Mouse (Mus musculus) kidney, postnatal 25 days (tissue): ENCODE results near the gene Vapb.

Experiments
- DNase-seq, 2 experiments: peaks; one replicate each; pipeline ENCODE4 v3.0.0; 2021; ENCODE audit warnings: mixed read lengths in 2 of 2

Vapb gene

DNA sequence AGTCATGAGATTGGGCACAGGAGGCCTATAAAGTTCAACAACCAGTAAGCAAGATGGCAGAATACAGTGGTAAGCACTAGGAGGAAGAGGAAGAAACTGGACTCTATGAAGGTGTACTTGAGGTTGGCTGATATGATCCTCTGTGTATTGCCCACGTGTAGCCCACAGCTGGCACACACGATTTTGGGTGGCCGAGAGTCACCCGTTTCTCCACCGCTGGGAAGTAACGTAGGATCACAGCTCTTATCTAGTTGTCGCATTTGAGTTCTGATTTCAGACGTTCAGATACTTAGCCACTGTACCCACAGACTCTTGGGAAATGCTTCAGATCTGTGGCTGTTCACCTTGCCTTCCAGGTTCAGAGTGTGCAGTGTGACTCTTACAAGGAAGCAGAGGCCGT, 921 bp downstream of the Vapb start:
- no peak for DNase-seq

DNA sequence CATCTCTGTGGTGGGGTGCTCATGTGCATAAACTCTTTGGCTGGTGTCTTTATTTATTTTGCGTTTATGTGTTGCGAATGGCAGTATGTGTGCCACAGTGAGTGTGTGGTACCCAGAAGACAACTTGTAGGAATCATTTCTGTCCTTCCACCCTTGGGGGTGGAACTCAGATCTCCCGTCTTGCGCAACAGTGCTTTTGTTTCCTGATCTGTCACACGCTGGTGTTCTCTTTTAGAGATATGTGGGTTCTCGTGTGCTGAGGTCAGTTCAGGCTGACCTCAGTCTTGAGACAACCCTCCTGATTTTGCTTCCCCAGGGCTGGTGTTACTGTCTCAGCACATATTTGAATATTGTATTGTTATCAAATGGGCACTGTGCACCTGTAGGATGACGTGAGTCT, 1.8 kb downstream of the Vapb start:
- DNase-seq = no peak

DNA sequence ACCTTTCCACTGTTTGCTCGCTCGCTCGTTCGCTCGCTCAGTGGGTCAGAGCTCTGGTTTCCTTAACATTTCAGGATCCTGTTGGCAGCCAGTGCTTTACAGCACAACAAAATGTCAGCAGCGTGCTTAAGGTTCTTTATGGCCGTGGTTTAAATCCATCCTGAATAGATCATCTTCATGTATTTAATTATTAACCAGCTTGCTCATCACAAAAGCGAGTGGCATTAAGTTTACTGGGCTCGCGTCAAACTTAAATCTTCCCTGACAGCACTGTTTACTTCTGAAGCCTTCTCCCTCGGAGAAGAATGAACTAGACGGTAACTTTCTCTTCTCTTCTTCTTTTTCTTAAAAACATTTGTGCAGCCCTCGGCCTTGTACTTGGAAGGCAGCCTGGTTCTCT, 4.8 kb downstream of the Vapb start:
- no peak for DNase-seq

DNA sequence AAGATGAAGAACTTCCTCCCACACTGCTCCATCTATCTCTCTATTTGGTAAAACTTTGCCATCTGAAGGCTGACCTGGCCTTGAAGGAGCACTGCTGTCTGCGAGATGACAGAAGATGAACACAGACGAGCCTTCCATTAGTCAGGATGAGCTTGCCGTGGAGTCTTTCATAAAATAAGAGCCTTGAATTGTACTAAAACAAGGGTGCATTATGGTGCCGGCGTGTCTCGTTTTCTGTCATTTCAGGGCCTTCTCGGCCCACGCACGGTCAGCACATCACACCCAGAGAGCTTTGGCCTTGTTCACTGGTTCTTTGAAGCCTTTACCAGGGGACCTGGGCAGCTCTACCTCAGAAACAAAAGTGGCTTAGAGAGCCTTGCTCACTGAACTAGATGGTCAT, 5.4 kb downstream of the Vapb start:
- DNase-seq = no peak

DNA sequence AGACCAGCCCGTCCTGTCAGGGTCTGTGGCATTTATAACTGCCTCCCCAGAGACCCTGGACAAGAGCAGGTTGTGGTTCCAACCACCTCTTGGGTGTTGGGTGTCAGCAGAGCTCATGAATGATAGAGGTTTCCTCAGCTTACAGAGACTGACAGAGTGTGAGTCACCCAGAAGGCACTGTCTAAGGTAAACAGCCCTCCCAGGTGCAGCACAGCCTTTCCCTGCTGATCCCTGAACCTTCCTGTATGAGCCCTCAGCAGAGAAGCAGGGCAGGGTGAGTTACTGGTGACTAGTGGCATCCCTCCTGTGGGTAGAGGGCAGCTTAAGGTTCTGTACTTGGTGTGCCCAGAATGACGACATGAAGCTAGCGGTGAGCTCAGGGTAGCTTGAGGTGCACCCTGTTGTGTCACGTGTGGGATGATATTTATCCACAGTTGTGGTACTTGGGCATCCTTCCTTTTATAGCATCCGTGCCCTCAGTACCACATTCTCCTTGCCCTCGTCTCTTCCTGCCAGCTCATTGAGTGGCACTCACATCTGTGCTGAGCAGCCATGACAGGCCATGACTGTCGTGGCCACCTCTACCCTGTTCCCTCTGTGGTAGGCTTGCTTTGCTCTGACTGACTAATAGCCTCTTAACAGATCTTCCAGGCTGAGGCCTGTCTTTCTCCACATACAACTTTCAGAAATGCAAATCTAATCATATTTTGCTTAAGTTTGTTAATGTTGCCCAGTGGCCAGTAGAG, 6.9 kb downstream of the Vapb start:
- no peak for DNase-seq

DNA sequence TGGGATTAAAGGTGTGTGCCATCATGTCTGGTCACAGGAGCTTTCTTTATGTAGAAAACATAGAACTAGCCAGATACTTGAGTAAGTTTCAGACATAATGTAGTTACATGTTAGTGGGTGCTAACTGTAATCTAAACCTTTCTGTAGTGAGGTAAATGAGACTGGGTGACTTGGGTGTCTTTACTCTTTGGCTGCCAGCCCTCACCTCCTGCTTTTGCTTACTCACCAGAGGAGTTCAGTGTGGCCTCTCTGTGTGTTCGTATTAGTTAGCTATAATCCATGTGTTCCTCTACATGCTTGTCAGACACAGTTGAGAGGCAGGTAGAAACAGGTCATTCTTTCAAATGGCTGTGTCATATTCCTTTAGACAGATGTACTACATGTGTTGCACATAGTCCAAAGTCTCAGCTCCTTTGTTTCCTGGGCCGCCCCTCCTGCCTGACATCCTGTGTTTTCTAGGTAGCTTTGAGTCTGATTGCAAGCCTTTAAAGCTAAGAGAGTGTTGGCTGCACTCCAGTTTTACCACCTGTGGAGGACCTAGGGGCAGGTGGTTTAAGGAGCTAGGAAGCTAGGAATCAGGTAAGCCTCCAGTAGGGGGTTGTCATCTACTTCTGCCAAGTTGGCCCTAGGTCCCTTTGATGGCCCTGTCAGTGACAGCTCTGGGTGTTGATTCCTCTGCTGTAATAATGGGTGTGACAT, 11.8 kb downstream of the Vapb start:
- no peak for DNase-seq

DNA sequence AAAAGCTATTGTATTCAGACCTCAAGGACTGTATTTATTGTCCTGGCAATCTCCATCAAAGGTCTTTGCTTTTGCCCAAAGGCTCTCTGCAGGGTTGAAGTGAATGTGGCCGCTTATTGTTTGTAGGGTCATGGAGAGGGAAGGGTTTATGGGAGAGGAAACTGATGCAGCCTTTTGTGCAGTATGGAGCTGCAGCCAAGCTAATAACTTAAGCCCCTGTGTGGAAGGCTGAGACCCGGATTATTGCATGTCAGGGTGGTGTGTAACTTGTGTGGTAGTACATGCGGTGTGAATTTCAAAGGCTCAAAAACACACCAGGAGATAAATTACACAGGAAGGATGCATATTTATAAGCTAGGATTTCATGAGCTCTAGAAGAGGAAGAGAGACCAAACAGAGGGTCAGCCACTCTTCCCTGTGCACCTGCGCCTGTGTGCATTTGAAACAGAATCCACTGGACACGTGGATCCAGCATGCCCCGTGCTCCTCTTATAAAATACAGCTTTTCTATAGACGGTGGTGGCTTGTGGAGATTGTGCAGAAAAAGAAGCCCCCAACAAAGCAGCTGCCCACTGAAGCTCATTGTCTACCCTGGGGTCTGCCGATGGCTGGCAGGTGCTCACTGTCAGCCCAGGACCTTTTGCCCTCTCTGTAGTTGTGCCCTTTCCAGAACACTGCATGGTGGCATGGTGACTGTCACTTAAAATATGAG, 18.3 kb downstream of the Vapb start:
- no peak for DNase-seq

DNA sequence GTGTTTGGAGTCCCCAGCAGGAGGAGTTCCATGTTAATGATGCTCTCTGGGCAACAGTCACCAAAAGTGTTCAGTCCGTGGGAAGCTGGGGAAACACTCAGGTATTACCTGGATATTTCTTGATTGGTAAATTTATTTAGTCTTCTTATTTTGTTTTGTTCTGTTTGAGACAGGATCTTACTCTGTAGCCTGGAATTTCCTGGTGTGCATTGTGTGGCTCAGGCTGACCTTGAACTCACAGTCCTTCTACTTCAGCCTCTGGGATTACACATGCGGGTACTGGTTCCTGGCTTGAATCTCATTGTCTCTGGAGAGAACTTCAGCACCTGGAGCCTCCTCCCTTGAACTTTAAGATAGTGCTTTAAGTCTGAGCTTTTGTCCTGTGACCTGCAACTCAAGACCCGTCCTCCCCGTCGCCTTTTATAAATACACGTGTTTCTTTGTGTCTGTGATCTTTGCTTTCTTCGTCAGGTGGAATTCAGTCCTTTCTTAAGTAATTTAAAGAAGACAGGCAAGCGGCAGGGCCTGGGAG, 20.4 kb downstream of the Vapb start:
- DNase-seq = no peak

DNA sequence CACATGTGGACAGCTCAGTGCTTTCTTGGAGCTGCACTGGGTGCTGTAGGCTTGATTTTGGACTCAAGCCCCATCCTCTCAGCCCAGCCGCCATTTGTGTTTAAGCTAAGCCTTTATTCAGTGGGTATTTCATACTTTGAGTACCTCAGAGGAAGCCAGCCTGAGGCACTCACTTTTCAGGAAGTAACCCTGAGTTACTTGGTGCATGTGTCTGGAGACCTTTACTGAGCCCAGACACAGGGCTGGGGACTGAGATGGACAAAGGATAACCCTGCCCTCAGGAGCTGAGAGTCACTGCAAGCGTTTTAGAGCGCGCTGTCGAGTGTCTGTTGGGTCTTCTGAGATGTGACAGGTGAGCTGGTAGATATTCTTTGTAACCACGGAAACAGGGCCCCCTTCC, 23.3 kb downstream of the Vapb start:
- DNase-seq = no peak

DNA sequence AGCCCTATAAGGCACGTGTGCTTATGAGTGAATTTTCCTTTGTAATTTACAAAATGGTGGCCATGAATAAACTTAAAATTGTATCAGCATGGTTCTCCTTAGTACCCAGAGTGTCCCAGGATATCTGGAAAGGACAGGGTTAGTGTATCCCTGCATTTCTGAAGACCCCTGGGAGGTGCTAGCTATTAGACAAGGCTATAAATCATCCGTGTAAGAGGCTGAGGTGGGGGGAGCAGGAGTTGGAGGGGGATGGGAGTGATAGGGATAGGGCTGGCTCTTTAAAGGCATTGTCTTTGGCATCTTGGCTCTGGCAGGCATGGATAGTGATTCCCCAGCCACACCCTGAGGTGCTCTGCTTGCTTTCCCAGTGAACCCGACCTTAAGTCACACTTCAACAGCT, 27.3 kb downstream of the Vapb start:
- DNase-seq = no peak

DNA sequence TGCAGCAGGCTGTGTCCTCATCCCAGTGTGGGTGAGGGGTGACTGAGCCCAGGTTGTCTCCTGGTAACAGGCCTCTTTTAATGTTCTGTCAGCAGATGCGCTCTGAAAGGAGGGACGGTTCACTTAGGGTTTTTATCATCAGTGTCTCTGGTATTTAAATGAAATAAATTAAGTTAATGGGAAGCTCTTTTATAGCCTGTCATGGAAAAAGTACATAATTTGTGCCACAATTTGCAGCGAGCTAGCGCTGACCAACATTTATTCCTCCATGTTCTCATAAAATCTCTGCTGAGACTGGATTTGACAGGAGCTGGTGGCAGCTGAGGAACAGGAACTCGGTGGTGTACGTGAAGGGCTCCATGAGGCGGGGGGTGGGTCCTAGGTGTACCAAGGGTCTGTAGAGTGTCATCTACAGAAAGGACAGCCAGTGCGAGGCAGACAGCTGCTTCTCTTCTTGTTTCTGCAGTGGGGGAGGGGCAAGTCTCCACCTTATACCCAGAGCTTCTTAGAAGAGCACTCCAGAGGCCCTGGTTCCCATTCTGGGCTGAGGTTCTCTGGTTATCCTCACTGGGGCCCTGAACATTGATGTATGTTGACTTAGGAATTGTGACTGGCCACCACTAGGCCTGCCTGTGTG, 30.8 kb downstream of the Vapb start:
- peak in 1 of 2 experiments; percentile 29 for DNase-seq

DNA sequence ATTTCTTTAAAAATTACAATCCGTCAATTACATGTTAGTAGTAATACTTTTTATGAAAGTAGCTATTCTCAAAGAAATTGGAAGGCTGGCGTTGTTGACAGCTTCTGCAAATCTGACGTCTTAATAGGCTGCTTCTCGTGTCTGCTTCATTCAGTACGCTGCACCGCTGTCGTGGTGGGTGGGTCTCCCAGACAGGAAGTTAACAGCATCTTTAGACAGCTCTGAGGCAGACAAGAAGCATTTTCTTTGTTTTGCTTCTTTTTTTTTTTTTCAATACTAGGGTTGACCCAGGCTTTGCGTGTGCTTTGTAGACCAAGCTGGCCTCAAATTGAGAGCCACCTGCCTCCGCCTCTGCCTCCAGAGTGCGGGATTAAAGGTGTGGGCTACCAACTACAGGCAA, 31.9 kb downstream of the Vapb start:
- no peak for DNase-seq

DNA sequence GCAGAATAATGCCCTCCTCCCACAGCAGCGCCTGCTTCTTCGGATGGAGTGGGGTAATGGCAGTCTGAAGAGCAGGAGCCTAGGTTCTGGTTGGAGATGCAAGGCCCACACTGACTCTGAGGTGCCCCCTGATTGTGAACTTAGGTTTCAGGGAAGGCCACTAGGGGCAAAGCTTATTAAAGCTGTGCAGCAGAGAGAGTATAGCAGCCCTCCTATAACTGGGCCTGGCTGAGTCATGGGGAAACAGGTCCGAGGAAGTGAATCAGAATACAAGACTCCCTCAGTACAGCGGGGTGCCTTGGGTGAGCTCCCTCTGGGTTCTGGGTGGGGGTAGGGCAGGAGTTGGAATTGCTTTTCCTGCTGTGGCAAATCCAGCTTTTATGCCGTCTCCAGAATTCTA, 33.3 kb downstream of the Vapb start:
- DNase-seq = no peak

DNA sequence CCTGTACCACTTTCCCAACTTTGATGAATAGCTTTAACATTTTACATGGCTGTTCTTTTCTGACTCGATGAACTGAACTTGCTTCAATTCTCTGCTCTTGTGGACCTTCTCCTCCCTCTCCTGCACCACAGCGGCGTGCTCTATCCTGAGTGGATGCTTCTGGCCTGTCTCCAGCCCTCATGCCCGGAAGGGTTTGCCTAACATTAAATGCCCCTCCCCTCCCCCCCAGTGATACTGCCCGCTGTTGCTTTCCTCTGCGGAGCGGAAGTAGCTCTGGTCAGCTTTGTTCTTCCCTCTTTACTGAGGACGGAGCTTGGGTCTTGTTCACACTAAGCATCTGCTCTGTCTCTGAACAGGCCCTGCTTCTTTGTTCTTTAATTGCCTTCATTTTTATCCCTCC, 34.4 kb downstream of the Vapb start:
- DNase-seq = peak in 1 of 2 experiments; percentile 30

DNA sequence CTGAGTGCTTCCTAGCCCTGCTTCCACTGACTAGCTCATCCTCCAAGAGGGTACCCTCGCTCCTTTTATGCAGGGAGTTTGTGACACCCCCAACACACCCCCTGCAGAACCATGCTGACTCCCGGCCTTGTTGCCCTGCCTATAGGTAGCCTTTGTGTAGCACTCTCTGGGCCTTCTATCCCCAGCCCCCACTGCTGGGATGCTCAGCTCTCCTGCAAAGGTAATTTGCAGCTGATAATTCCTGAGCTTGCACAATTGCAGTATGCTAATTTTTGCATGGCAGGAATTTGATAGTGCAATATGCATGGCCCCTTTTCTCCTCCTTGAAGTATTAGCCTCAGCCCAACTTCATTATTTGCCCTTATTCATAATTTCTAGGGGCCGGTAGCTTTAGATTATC, 38.2 kb downstream of the Vapb start:
- no peak for DNase-seq

DNA sequence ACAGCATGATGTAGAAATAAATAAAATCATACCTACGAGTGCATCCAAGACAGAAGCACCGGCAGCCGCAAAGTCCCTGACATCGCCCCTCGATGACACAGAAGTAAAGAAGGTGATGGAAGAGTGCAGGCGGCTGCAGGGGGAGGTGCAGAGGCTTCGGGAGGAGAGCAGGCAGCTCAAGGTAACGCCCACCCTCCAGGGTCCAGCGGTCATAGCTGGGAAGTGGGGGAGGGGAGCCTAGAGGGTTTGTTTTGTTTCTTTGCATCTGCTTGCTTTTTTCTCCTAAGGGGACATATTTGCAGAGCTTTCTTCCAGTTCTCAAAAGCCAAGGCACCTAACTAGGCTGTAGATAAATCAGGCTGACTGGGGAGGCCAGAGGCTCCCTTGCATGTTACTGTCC, 38.8 kb downstream of the Vapb start:
- no peak for DNase-seq

DNA sequence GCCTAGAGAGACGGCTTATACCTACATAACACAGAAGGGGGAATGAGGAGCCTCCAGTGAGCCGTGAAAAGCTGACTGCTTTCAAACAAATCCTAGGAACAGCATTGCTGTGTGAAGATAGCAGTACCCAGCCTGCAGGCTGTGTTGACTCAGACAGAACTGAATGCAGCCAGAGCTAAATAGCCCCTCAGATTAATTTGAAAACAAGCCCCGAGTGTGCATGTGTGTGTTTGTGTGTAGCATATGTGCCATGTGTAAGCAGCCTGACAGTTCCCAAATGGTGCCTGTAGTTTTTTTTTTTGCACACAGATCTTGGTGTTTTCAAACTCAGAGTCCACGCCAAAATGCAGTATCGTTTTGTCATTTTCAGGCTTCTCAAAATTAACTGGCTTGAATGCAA, 43.6 kb downstream of the Vapb start:
- DNase-seq = no peak

DNA sequence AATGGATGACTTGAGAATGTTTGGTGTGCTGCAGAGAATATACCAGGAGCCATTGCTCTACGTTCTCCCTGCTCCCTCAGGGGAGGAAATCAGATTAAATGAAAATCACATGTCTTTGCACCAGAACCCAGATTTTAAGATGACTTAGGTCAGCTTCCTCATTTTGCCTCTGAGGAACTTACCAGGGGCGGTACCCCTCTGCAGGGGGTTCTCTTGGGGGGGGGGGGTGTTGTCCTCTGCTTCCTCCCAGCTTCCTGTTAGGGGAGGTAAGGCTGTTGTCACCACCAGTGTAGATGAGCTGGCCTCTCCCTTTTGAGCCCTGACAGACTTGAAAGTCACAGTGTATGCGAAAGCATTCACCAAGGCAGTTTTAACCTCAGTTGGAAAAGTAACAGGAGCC, 47.1 kb downstream of the Vapb start:
- DNase-seq = no peak

DNA sequence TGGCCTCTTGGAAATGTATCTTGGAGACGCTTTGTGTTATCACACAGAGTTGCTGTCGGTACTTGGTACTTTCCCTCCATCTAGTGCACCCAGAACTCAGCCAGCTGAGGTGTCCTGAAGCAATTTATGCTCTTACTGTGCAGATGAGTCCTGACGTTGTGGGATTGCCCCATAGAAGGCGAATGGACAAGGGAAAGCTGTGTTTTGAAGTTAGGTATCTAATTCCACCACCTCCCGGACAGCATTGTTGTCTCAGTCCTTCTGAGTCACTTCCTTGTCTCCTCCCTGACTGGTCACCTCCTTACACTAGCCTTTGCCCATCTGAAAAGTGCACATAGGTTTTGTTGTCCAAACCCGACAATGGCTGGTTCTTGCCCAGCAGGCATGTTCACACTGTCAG, 47.6 kb downstream of the Vapb start:
- no peak for DNase-seq

DNA sequence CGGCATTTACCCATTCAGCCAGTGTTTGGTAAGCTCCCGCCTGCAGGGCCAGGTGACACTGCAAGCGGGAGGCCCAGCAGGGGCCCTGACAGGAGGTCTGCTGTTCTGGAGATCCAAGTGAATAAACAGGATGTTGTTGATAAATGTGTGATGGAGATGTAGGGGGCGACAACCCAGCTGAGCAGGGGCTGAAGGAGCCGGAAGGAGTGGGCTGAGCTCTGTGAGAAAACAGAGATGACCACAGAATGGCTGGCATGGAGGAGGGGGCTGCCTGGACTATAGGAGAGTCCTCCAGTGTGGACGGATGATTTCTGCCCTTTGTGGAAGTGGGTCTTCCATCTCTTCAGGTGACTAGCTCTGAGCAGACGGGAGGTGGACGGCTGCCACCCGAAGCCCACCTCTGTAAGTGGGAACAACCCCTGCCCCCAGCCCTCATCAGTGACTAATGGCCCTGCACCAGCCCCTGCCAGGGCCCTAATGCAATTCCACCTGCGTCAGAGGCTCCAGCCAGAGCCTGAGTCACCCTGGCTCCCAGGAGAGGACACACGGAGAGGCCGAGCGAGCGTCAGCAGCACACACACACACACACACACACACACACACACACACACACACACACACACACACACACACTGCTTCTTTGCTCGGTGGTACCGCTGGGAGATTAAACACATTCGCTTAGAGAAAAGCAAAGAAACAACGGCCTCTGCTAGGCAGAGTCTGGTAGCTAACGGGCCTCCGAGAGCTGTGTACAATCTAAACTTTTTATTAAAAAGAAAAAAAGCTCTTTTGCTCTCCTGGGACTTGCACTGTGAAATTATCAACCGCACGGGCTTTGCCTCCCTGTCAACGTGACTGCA, 52.9 kb downstream of the Vapb start:
- DNase-seq = peak; percentile 49 to 81

DNA sequence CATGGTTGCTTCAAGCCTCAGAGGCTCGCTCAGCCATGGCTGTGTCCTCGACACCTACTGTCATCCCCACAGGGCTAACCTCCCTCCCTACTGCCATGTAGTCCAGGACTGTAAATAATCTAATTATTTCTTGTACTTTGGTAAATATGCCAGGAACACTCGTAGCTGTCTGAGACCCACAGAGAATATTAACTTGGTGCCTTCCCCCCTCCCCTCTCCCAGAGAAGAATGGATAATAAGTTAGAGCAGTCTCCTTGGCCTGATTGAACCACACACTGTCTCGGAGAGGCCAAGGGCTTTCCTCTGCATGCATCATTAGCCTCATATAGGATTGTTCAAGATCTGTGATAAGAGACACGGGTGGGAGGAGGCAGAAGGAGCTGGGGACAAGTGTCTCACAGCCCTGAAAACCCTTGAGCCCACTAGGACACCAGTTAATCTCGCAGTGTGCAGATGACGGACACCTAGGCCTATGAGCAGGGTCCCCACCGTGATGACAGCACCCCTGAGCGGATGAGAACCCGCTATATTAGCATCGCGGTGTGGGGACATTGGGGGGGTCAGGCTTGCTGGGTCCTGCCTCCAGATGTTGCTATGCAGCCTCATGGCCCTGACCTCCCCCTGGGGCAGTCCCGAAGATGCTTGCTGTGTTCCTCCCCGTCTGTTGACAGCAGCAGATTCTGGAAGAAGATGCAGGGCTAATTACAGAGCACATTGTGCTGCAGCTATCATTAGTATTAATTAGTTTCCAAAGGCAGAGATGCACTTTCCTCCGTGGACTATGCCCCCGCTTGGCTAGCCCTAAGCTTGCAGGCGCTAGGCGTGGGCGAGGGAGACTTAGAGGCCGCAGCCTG, 54.8 kb downstream of the Vapb start:
- no peak for DNase-seq
